24 mouse cellular contexts compared by ENCODE assay signal in genomic region chr14:121743787-121744417, GRCm38 (mm10).
"Had no signal": no experiment of that assay in that cellular context is flagged by ENCODE, and none has a peak within 500 bp of the region (broad histone marks: within the 10 kb centered on the region; RNA-seq: fewer than 3 reads in every experiment).

No protein-coding gene starts in this region.

- H3K4me3 ChIP-seq: heart, adult 2 months; heart, embryonic 13.5 days; heart, embryonic 15.5 days; hindbrain, embryonic 13.5 days; hindbrain, embryonic 15.5 days; limb, embryonic 13.5 days; limb, embryonic 15.5 days; liver, embryonic 12.5 days had no signal

- H3K9ac ChIP-seq: forebrain, postnatal 0 days; heart, embryonic 13.5 days; heart, embryonic 15.5 days; hindbrain, embryonic 13.5 days; hindbrain, embryonic 15.5 days; limb, embryonic 13.5 days; limb, embryonic 15.5 days; liver, embryonic 12.5 days; liver, embryonic 14.5 days had no signal

- H3K27me3 ChIP-seq: heart, embryonic 15.5 days; hindbrain, embryonic 13.5 days; hindbrain, embryonic 15.5 days; limb, embryonic 15.5 days; liver, embryonic 12.5 days had no signal

- H3K9me3 ChIP-seq: heart, embryonic 13.5 days; heart, embryonic 15.5 days; hindbrain, embryonic 13.5 days; hindbrain, embryonic 15.5 days; limb, embryonic 13.5 days; limb, embryonic 15.5 days; liver, embryonic 12.5 days had no signal

- H3K36me3 ChIP-seq: heart, embryonic 13.5 days; heart, embryonic 15.5 days; hindbrain, embryonic 13.5 days; hindbrain, embryonic 15.5 days; limb, embryonic 13.5 days; limb, embryonic 15.5 days; liver, embryonic 12.5 days had no signal

- H3K4me2 ChIP-seq: heart, embryonic 11.5 days; heart, embryonic 13.5 days; heart, embryonic 15.5 days; hindbrain, embryonic 13.5 days; hindbrain, embryonic 15.5 days; limb, embryonic 13.5 days; limb, embryonic 15.5 days; liver, embryonic 12.5 days had no signal

- DNase-seq: forebrain, postnatal 0 days; gastrocnemius, postnatal 14 days; gastrocnemius, postnatal 36 days; heart, adult 2 months; heart, postnatal 14 days; heart, postnatal 36 days; kidney, adult 11 months; kidney, postnatal 10 days; kidney, postnatal 25 days; layer of hippocampus, adult 9-11 months; layer of hippocampus, postnatal 36 days; left cerebral cortex, postnatal 4 days; lung, adult 18-20 months had no signal

- H3K27ac ChIP-seq: heart, adult 2 months; heart, embryonic 13.5 days; heart, embryonic 15.5 days; hindbrain, embryonic 13.5 days; hindbrain, embryonic 15.5 days; hindbrain, postnatal 0 days; limb, embryonic 13.5 days; limb, embryonic 15.5 days; liver, embryonic 12.5 days; liver, embryonic 14.5 days had no signal

- ATAC-seq: forebrain, postnatal 0 days; hindbrain, postnatal 0 days; intestine, embryonic 16.5 days; liver, embryonic 12.5 days had no signal

- H3K4me1 ChIP-seq: heart, embryonic 15.5 days; liver, embryonic 12.5 days had no signal
